Mouse (Mus musculus): ENCODE measurements around the gene Fer.

The Fer gene

GRCm38 (mm10) chr17:63871773-63872172 is 8.9 kb downstream of the Fer start:
- DNase-seq: no peak

DNA sequence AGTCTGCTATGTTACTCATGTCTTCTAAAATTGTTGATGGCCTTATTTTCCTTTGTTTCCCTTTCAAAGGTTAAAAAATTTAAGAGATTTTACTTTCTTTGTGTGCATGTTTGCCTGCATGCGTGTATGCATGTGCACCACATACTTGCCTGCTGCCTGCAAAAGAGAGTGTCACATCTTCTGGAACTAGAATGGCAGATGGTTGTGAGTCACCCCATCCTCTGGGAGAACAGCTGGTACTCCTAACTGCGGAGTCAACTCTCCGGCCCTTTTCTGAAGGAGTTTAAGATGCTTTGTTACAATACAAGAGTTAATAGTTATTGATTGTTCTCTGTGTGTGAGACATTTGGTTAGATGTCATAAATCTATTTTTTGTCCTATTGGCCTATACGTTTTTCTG is 16.0 kb downstream of the Fer start:
- DNase-seq: no peak

DNA sequence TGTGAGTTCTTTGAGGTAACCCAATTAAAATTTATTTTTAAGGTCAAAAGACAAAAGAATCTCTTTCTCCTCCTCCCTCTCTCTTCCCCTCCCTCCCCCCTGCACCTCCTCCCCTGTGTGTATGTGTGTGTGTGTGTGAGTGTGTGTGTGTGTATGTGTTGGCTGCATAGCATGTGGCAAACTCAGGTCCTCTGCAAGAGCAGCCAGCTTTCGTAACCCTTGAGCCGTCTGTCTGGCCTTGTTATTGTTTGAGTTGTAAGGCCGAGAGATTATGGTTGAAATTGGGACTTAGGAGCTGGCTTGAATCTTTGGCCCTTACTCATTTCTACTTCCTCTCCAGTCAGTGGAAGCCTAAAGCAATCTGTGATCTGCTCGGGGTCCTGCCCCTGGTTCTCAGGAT is 17.1 kb downstream of the Fer start:
- DNase-seq: no peak

- DNase-seq: no peak
Measured at GRCm38 (mm10) chr17:63886988-63887387, 24.1 kb downstream of the Fer start.

GRCm38 (mm10) chr17:63890611-63891010 is 27.7 kb downstream of the Fer start:
- no peak for DNase-seq

- DNase-seq: no peak
Measured at GRCm38 (mm10) chr17:63895829-63896228, 33.0 kb downstream of the Fer start.

- DNase-seq: no peak
Measured at GRCm38 (mm10) chr17:63897050-63897449, 34.2 kb downstream of the Fer start.

GRCm38 (mm10) chr17:63909297-63909696 is 46.4 kb downstream of the Fer start:
- DNase-seq: no peak

DNA sequence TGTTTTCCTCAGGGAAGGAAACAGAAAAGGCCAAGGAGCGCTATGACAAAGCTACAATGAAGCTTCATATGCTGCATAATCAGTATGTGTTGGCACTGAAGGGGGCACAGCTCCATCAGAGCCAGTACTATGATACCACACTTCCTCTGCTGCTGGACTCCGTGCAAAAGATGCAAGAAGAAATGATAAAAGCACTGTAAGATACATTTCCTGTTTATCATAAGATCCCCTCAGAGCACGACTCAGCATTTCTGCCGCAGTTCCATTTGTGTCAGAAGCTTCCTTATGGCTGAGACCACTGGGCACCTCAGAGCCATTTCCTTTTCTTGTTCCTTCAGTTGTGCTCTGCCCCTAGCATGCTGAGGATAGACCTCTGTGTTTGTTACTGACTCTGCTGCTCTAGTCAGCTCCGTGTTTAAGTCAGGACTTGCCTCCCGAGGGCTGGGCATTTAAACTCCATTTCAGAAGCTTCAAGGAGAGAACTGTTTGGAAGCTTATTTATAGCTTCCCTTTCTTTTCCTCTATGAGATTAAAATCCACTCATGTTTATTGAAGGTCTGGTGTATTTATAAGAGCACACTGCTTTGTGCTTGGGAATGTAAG is 58.8 kb downstream of the Fer start:
- DNase-seq: no peak

GRCm38 (mm10) chr17:63925581-63925980 is 62.7 kb downstream of the Fer start:
- DNase-seq: no peak

- DNase-seq: no peak
Measured at GRCm38 (mm10) chr17:63930634-63931033, 67.8 kb downstream of the Fer start.

GRCm38 (mm10) chr17:63931556-63931955 is 68.7 kb downstream of the Fer start:
- no peak for DNase-seq

- no peak for DNase-seq
Measured at GRCm38 (mm10) chr17:63935408-63935807, 72.5 kb downstream of the Fer start.

DNA sequence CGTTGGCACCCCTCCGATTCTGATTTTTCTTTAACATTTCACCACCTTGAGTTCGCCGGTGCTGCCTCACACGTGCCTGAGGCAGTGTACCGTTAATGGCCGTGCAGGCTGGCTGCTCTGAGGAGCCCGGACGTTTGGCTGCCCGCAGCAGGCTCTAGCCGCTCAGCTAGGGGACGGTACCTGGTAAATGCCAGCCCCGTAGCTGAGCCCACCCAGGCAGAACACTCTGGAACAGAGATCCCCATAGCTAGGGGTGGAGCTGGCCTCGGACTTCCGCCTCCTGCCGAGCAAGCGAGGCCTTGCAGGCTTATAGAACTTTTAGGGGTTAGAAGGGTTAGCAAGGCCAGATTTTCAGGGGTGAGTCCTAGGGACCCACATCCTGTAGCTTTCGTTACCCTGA is 75.0 kb downstream of the Fer start:
- no peak for DNase-seq

- DNase-seq: no peak
Measured at GRCm38 (mm10) chr17:63946772-63947171, 83.9 kb downstream of the Fer start.

DNA sequence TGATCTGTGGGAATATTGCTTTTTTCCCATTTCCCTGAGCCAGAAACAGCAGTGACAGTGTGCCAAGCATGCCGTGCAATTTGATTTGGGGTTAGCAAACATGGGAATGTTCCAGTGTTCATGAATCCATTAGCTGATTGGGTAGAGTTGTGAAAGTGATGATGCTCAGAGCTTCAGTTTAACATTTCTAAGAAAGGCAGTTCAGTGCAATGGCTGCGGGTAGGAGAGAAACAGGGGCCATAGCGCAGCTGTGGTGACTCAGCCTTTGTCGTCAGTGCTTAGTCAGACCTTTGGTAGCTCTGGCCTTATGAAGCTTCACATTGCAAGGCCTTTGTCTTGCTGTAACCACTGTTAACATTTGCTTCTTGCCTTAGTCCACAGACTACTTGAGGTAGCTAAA is 85.9 kb downstream of the Fer start:
- no peak for DNase-seq

DNA sequence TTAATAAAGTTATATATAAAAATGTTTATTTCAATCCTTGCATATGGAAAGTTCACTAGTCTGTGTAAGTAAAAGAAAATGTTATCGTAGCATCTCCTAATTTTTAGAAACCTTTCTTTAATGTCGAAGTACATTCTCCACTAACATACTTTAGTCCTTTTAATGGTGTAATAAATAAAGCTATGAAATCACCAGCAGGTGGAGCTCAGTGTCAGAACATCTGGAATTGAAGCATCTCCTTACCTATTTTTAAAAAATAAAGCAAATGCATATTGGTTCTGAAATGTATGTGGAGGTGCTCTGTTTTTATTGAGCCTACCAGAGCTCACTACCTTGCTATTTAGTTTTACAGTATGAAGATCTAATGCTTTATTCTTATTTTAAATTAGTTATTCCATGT is 88.6 kb downstream of the Fer start:
- DNase-seq: no peak

DNA sequence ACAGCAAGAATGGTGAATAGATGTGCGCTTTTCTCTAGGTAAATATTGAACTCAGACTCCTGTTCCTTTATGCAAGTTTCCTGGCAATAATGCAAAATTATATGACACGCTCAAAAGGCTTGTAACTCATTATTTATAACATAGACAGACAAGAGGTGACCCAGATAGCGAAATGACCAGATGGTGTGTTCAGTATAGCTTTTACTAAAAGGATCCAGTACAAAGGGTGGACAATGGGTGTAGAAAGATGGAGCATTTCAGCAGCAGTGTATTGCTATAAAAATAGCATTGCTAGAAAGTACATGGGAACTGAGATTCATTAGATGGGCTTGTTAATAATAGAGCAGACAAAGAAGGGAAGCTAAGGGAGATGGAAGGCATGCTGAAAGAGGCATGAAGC is 104.2 kb downstream of the Fer start:
- DNase-seq: no peak

DNA sequence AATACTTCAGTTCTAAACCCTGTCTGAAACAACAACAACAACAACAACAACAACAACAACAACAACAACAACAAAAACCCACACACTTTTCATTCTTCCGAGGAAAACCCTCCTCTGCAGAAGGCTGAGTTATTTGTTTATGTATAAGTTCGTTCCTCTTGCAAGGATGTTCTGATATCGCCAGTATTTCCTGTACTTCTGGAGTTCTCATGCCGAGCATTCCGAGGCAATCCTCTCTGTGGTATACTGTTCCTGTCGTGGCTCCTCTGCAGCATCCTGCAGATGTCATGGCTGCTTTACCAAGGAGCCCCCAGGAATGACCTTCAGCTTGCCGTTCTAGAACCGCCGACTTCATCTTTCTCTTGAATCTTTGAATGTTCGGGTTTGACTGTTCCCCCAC is 106.6 kb downstream of the Fer start:
- no peak for DNase-seq

DNA sequence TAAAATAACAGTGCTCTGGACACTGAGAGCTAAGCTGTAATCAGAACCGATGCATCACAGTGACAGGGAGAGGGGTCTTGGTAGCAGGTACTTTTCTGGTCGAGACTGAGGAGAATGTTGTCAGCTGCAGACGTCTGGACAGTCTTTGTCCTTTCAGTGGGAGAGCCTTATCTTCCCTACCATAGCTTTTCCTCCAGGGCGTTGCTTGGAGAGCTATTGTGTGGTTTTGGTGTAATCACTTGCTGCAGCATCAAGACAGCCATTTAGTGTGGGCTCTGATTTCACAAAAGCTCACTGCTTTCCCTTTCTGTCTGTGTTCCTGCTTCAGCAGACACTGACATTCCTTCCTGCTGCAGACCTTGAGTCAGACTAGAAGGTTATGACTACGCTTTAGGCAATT is 107.4 kb downstream of the Fer start:
- no peak for DNase-seq

GRCm38 (mm10) chr17:63970939-63971338 is 108.1 kb downstream of the Fer start:
- DNase-seq: no peak

DNA sequence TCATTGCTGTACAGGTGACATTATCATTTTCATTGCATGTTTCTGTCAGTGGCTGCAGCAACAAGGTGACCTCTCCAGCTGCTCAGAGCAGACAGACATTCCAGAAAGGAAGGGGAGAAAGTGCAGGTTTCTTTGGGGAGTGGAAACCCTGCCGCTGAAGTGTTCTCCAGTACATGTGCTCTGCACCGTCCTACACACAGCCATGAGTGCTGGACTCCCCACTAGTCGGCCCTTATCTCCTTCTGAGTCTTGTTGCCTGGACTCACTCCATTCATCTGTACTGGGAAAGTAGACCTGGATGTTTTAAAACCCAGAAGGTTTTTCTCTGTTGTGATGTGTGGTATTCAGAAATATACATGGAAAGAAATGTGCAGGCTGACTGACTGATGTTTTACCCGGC is 109.3 kb downstream of the Fer start:
- no peak for DNase-seq

DNA sequence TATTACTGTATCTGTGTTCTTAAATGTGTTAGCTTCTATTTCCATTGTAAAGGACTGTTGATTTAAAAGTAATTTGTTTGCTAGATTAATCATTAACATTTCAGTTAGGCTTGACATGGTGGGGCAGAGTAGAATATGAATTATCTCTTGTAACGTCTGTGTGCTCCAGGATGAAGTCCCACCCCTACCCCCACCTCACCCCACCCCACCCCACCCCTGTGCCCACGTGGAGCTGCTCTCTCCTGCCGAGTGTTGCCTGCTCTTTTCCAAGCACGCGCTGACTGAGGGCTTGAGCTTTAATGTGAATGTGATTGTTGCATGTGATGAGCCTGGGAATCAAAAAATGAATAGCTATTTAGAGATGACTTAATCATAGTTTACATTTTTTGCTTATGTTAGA is 110.9 kb downstream of the Fer start:
- no peak for DNase-seq

DNA sequence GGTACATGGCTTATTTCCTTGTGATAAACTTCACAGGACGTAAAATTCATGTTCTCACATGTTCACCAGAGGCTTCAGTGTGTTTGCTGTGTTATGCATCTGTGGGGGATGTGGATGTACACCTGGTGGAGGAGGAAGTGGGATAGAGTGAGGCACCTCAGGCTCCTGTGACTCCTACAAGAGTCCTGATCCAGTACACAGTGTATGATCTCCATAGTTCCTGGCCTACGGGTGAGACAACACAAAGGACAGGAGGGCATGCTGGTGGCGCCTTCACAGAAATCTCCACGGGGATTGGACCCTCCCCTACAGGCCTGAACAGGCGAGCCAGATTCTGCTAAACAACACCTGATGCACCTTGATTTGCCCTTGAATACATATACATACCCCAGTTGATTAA is 111.4 kb downstream of the Fer start:
- no peak for DNase-seq

DNA sequence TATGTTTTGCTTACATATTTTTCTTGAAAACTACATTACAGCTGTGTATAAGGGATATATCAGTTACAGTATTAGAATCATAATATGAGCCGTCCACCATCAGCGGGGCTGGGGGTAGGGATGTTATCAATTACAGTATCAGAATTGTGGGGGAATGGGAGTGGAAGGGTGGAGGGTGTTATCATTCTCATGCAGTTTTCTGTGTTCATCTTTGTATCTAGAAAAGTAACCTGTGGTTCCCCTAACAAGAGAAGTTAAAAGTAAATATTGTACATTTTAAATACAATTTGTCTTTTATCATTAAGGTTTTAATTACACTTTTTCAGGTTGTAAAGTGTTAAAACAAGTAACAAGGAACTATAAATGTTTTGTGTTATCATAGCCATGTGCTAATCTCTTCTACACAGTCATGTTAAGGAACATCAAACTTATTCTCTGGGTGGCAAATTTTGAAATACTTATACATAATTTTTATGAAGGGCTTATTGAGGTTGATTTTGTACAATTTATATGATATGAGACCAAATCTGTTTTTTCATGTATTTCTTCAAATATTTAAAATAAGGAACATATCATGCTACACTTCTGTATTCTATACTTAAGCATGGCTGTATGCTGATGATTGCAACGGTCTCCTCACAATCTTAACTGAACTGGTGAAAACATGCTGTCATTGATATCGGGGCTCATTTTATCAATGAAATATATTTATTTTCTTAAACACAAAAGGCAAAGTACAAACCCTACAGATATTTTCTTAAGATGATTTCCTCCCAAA is 116.1 kb downstream of the Fer start:
- DNase-seq: no peak

All from cerebellum, postnatal 25 days (tissue).